Mouse (Mus musculus): ENCODE results near the gene Gipc2. TPM values are rescaled to one million over a fixed set of nuclear protein-coding genes. Genes with fewer than 3 reads are reported as not detected.

Gipc2 gene
- polyA plus RNA-seq, 1 experiment from 2014 or later, result 12.3 TPM

Other genes with a start within 250 kb of the Gipc2 start
- gene Dnajb4, start 44.1 kb upstream of the Gipc2 start, polyA plus RNA-seq (2015; fragmentation: Nextera tagmentation; extraction: Ambion mirVana), result 35.2 and 46.3 TPM in 2 replicates
- 99.4 and 128 TPM in 2 replicates for gene Fubp1, start 44.2 kb upstream of the Gipc2 start, polyA plus RNA-seq (2015; fragmentation: Nextera tagmentation; extraction: Ambion mirVana)
- gene Nexn, start 100.1 kb upstream of the Gipc2 start, polyA plus RNA-seq (2015; fragmentation: Nextera tagmentation; extraction: Ambion mirVana), result 1.6 and 1.8 TPM in 2 replicates
- 4.3 and 4.7 TPM in 2 replicates for gene Miga1, start 174.2 kb upstream of the Gipc2 start, polyA plus RNA-seq (2015; fragmentation: Nextera tagmentation; extraction: Ambion mirVana)
- 19.5 and 28.1 TPM in 2 replicates for gene Usp33, start 180.2 kb upstream of the Gipc2 start, polyA plus RNA-seq (2015; fragmentation: Nextera tagmentation; extraction: Ambion mirVana)
- 16.3 and 21.2 TPM in 2 replicates for gene Zzz3, start 229.2 kb upstream of the Gipc2 start, polyA plus RNA-seq (2015; fragmentation: Nextera tagmentation; extraction: Ambion mirVana)